Mouse (Mus musculus): ENCODE measurements around the gene Tubb5. TPM values are rescaled to one million over a fixed set of nuclear protein-coding genes. Genes with fewer than 3 reads are reported as not detected.

Tubb5 gene
- polyA plus RNA-seq, 1 experiment from 2014 or later: 1,543 TPM

GRCm38 (mm10) chr17:35864832-35865353, 26.8 kb upstream of the Tubb5 start:
- Histone ChIP-seq H3K27ac (ENCODE audit: low read depth, low read length) (peak overlapping the region; percentile 99), H3K27me3 (ENCODE audit: control insufficient read depth, insufficient read depth, low read length) (no peaks in the 10 kb centered on the region), H3K4me3 (ENCODE audit: low read depth, low read length) (peak overlapping the region; percentile 61), H3K9me3 (ENCODE audit: control insufficient read depth, low read length) (no peaks in the 10 kb centered on the region), H3K4me2 (peak overlapping the region; percentile 77), H3K36me3 (ENCODE audit: control insufficient read depth, insufficient read depth, low read length) (no peaks in the 10 kb centered on the region), H3K4me1 (ENCODE audit: control insufficient read depth, insufficient read depth, low read length) (peaks cover 41% of the 10 kb centered on the region), H3K9ac (ENCODE audit: low read length) (peak overlapping the region; percentile 92)
- ATAC-seq (ENCODE audit: low FRiP score) (no peak), DNase-seq (ENCODE audit: low spot score, missing footprints) (no peak)
- WGBS: 22% methylated on average over 10 of the region's 10 CpGs

DNA sequence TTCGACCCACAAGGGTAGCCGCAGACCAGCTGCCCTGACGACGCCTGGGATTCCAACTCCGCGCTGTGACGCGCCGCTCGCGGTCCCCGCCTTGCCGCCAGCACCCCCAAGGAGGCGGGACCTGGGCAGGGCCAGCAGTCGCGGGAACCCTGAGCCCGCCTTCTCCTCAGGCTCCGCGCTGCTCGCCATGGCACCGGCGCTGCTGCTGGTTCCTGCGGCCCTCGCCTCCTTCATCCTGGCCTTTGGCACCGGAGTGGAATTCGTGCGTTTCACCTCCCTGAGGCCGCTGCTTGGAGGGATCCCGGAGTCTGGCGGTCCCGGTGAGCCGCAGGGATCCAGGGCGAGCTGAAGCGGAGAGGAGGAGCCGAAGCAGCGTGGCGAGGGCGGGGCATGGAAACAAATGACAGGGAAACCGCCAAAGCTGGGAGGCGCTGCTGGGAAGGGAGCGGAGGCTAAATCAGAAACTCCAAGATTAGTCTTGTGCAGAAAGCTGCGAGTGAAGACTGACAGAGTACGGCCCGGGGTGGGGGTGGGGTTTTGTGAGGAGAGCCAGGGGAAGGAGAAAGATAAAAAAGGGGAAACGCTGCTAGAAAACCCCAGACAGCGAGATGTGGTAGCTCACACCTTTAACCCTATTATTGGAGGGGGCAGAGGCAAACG, 23.2 kb upstream of the Tubb5 start, which contains the start of gene Nrm:
TSS of gene Nrm (plus strand) at position 121 of the 660 bp plus-strand sequence.
- peak; percentile 90 for ATAC-seq (ENCODE audit: low FRiP score)
- Histone ChIP-seq H3K4me2 (peak within 1 kb of the TSS; percentile 66), H3K9ac (ENCODE audit: low read length) (peak within 1 kb of the TSS; percentile 86), H3K27me3 (ENCODE audit: control insufficient read depth, insufficient read depth, low read length) (no peaks in the 10 kb centered on the region), H3K9me3 (ENCODE audit: control insufficient read depth, low read length) (no peaks in the 10 kb centered on the region), H3K36me3 (ENCODE audit: control insufficient read depth, insufficient read depth, low read length) (peaks cover 4% of the 10 kb centered on the region), H3K27ac (ENCODE audit: low read depth, low read length) (peak within 1 kb of the TSS; percentile 91), H3K4me1 (ENCODE audit: control insufficient read depth, insufficient read depth, low read length) (peaks cover 14% of the 10 kb centered on the region), H3K4me3 (ENCODE audit: low read depth, low read length) (peak within 1 kb of the TSS; percentile 69)
- peak; percentile 98 for DNase-seq (ENCODE audit: low spot score, missing footprints)
- under 1% methylated on average over 47 of the region's 47 CpGs for WGBS

DNA sequence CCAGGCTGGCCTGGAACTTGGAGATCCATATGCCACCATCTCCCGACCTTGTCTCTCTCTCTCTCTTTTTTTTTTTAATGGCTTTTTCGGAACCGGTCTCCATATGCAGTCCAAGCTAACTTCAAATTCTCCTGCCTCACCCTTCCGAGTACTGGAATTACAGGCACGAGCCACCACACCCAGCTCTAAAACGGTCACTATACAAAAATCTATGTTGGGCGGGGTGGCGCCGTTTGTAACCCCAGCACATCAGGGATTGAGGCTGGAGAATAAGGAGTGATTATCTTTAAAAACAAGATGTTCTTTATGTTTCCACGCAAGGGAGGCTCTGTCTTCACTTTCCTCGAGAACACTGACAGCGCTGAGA, 22.7 kb upstream of the Tubb5 start:
- DNase-seq (ENCODE audit: low spot score, missing footprints) (no peak), ATAC-seq (ENCODE audit: low FRiP score) (no peak)
- H3K36me3 ChIP-seq (ENCODE audit: control insufficient read depth, insufficient read depth, low read length): peaks cover 4% of the 10 kb centered on the region
- H3K27ac ChIP-seq (ENCODE audit: low read depth, low read length): peak overlapping the region; percentile 91
- H3K27me3 ChIP-seq (ENCODE audit: control insufficient read depth, insufficient read depth, low read length): no peaks in the 10 kb centered on the region
- peak overlapping the region; percentile 66 for H3K4me2 ChIP-seq
- peaks cover 14% of the 10 kb centered on the region for H3K4me1 ChIP-seq (ENCODE audit: control insufficient read depth, insufficient read depth, low read length)
- H3K4me3 ChIP-seq (ENCODE audit: low read depth, low read length): peak overlapping the region; percentile 69
- H3K9ac ChIP-seq (ENCODE audit: low read length): peak overlapping the region; percentile 86
- H3K9me3 ChIP-seq (ENCODE audit: control insufficient read depth, low read length): no peaks in the 10 kb centered on the region
- 6% methylated on average over 12 of the region's 12 CpGs for WGBS

DNA sequence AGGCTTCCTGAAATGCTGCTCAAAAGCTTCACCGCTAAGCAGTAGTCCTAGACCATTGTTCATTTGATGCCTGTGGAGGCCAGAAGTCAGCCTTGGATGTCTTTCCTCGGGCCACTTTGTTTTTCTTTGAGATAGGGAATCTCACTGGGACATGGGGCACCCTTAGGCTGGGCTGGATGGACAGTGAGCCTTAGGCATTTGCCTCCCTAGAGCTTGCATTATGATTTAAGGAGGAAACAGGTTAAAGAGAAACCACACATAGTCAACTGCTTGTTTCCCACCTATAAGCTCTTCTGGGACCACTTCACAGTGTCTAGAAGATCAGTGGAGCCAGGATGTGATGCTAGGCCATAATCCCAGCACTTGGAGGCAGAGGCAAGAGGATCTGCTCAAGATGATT, 21.7 kb upstream of the Tubb5 start:
- Histone ChIP-seq H3K4me1 (ENCODE audit: control insufficient read depth, insufficient read depth, low read length) (peaks cover 11% of the 10 kb centered on the region), H3K27ac (ENCODE audit: low read depth, low read length) (no peak overlapping the region), H3K36me3 (ENCODE audit: control insufficient read depth, insufficient read depth, low read length) (peaks cover 6% of the 10 kb centered on the region), H3K27me3 (ENCODE audit: control insufficient read depth, insufficient read depth, low read length) (no peaks in the 10 kb centered on the region), H3K4me3 (ENCODE audit: low read depth, low read length) (no peak overlapping the region), H3K4me2 (no peak overlapping the region), H3K9ac (ENCODE audit: low read length) (no peak overlapping the region), H3K9me3 (ENCODE audit: control insufficient read depth, low read length) (no peaks in the 10 kb centered on the region)
- DNase-seq (ENCODE audit: low spot score, missing footprints) (peak; percentile 81), ATAC-seq (ENCODE audit: low FRiP score) (no peak)
- WGBS: 68% methylated on average over 2 of the region's 2 CpGs

DNA sequence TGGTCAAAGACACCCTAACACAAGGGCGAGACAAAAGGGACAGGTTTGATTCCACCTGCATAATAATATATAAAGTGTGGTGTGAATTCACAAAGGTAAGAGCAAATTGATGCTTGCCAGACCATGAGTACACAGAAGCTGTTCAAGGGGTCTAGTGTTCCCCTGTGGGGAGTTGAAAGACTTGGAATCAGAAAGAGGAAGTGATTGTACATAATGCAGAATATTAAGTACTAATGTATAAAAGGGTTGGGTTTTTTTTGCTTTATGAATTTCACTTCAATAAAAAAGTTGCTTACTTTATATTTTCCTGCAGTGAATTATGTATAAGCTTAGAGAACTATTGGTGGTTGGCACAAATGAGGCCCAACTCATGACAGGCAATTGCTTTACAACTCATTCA, 21.3 kb upstream of the Tubb5 start:
- no peak overlapping the region for H3K27ac ChIP-seq (ENCODE audit: low read depth, low read length)
- peaks cover 10% of the 10 kb centered on the region for H3K36me3 ChIP-seq (ENCODE audit: control insufficient read depth, insufficient read depth, low read length)
- H3K4me3 ChIP-seq (ENCODE audit: low read depth, low read length): no peak overlapping the region
- H3K4me1 ChIP-seq (ENCODE audit: control insufficient read depth, insufficient read depth, low read length): peaks cover 9% of the 10 kb centered on the region
- WGBS: 85% methylated on average over 1 of the region's 1 CpGs
- no peaks in the 10 kb centered on the region for H3K9me3 ChIP-seq (ENCODE audit: control insufficient read depth, low read length)
- H3K4me2 ChIP-seq: no peak overlapping the region
- no peak for ATAC-seq (ENCODE audit: low FRiP score)
- DNase-seq (ENCODE audit: low spot score, missing footprints): peak; percentile 74
- H3K9ac ChIP-seq (ENCODE audit: low read length): no peak overlapping the region
- no peaks in the 10 kb centered on the region for H3K27me3 ChIP-seq (ENCODE audit: control insufficient read depth, insufficient read depth, low read length)

DNA sequence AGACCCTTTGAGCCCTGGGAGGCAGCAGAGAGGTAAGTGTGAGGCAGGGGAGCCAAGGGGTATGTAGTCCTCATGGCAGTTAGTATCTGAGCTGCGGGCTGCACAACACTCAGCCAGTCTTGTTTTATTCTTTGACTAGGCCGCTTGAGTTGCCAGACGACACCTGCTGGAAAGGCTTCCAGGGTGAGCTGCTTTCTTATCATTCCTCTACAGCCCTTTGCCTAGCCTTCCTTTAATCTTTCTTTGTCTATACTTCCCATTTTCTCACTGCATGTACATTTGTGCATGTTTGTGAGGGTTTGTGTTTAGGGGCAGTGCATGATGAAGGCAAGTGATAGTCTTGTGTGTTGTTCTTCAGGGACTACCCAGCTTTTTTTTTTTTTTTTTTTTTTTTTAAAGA, 12.9 kb upstream of the Tubb5 start:
- H3K27ac ChIP-seq (ENCODE audit: low read depth, low read length): no peak overlapping the region
- H3K36me3 ChIP-seq (ENCODE audit: control insufficient read depth, insufficient read depth, low read length): peaks cover 38% of the 10 kb centered on the region
- no peaks in the 10 kb centered on the region for H3K9me3 ChIP-seq (ENCODE audit: control insufficient read depth, low read length)
- ATAC-seq (ENCODE audit: low FRiP score) (no peak), DNase-seq (ENCODE audit: low spot score, missing footprints) (peak; percentile 45)
- no peaks in the 10 kb centered on the region for H3K27me3 ChIP-seq (ENCODE audit: control insufficient read depth, insufficient read depth, low read length)
- WGBS: 83% methylated on average over 3 of the region's 3 CpGs
- H3K4me3 ChIP-seq (ENCODE audit: low read depth, low read length): no peak overlapping the region
- no peak overlapping the region for H3K9ac ChIP-seq (ENCODE audit: low read length)
- H3K4me2 ChIP-seq: no peak overlapping the region
- no peaks in the 10 kb centered on the region for H3K4me1 ChIP-seq (ENCODE audit: control insufficient read depth, insufficient read depth, low read length)

DNA sequence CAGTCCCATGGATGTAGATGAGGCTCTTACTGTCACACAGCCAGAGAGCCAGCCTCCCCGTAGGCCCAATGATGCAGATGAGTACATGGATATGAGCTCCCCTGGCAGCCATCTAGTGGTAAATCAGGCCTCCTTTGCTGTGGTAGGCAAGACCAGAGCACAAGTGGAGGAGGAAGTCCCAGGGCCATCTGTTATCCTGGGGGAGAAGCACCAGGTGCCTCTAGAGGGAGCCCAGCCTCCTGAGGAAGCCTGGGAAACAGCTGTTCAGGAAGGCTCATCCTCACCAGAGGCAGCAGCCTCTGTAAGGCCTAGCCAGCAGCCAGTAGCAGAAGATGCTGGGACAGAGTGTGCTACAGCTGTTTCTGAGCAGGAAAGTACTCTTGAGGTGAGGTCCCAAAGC, 10.0 kb upstream of the Tubb5 start:
- H3K9ac ChIP-seq (ENCODE audit: low read length): no peak overlapping the region
- H3K27ac ChIP-seq (ENCODE audit: low read depth, low read length): no peak overlapping the region
- 68% methylated on average over 1 of the region's 1 CpGs for WGBS
- H3K4me2 ChIP-seq: no peak overlapping the region
- no peaks in the 10 kb centered on the region for H3K27me3 ChIP-seq (ENCODE audit: control insufficient read depth, insufficient read depth, low read length)
- ATAC-seq (ENCODE audit: low FRiP score): no peak
- no peaks in the 10 kb centered on the region for H3K4me1 ChIP-seq (ENCODE audit: control insufficient read depth, insufficient read depth, low read length)
- H3K9me3 ChIP-seq (ENCODE audit: control insufficient read depth, low read length): no peaks in the 10 kb centered on the region
- H3K36me3 ChIP-seq (ENCODE audit: control insufficient read depth, insufficient read depth, low read length): peaks cover 35% of the 10 kb centered on the region
- peak; percentile 69 for DNase-seq (ENCODE audit: low spot score, missing footprints)
- no peak overlapping the region for H3K4me3 ChIP-seq (ENCODE audit: low read depth, low read length)

- no peak overlapping the region for H3K4me2 ChIP-seq
- DNase-seq (ENCODE audit: low spot score, missing footprints): peak; percentile 73
- H3K4me3 ChIP-seq (ENCODE audit: low read depth, low read length): no peak overlapping the region
- no peaks in the 10 kb centered on the region for H3K9me3 ChIP-seq (ENCODE audit: control insufficient read depth, low read length)
- H3K36me3 ChIP-seq (ENCODE audit: control insufficient read depth, insufficient read depth, low read length): peaks cover 15% of the 10 kb centered on the region
- peaks cover 7% of the 10 kb centered on the region for H3K4me1 ChIP-seq (ENCODE audit: control insufficient read depth, insufficient read depth, low read length)
- no peak overlapping the region for H3K27ac ChIP-seq (ENCODE audit: low read depth, low read length)
- H3K27me3 ChIP-seq (ENCODE audit: control insufficient read depth, insufficient read depth, low read length): no peaks in the 10 kb centered on the region
- 87% methylated on average over 3 of the region's 3 CpGs for WGBS
- H3K9ac ChIP-seq (ENCODE audit: low read length): no peak overlapping the region
- ATAC-seq (ENCODE audit: low FRiP score): no peak
These were observed 5.4 kb upstream of the Tubb5 start for GRCm38 (mm10) chr17:35843514-35843913.

- H3K36me3 ChIP-seq (ENCODE audit: control insufficient read depth, insufficient read depth, low read length): peaks cover 8% of the 10 kb centered on the region
- DNase-seq (ENCODE audit: low spot score, missing footprints): no peak
These were observed 3.9 kb upstream of the Tubb5 start for GRCm38 (mm10) chr17:35842006-35842405.

More at GRCm38 (mm10) chr17:35842006-35842405, 3.9 kb upstream of the Tubb5 start:
- no peaks in the 10 kb centered on the region for H3K9me3 ChIP-seq (ENCODE audit: control insufficient read depth, low read length)
- 24% methylated on average over 11 of the region's 11 CpGs for WGBS
- no peaks in the 10 kb centered on the region for H3K27me3 ChIP-seq (ENCODE audit: control insufficient read depth, insufficient read depth, low read length)
- H3K27ac ChIP-seq (ENCODE audit: low read depth, low read length): peak overlapping the region; percentile 40; the same call in 1 of the 2 replicates
- no peak for ATAC-seq (ENCODE audit: low FRiP score)
- peak overlapping the region; percentile 62 for H3K4me3 ChIP-seq (ENCODE audit: low read depth, low read length)
- peak overlapping the region; percentile 78 for H3K9ac ChIP-seq (ENCODE audit: low read length)
- peak overlapping the region; percentile 63 for H3K4me2 ChIP-seq
- H3K4me1 ChIP-seq (ENCODE audit: control insufficient read depth, insufficient read depth, low read length): peaks cover 8% of the 10 kb centered on the region
